Mouse (Mus musculus) brain, embryonic 14.5 days (tissue): ENCODE measurements around the gene Tnxb.

Source experiments
- CTCF ChIP-seq: fragments of 200-500 bp; IDR thresholded peaks from 2 replicates; pipeline ENCODE4 v1.5.1; 2012; ENCODE audit warnings: inconsistent platforms, mild to moderate bottlenecking, moderate library complexity, borderline replicate concordance; ENCODE audit not compliant: insufficient read depth, insufficient read length; ENCODE audit errors: extremely low read depth
- POLR2A ChIP-seq: fragments of 200-500 bp; IDR thresholded peaks from 2 replicates; pipeline ENCODE4 v1.6.1; 2012; ENCODE audit warnings: mild to moderate bottlenecking, inconsistent platforms, borderline replicate concordance; ENCODE audit not compliant: poor library complexity, insufficient read depth, insufficient read length, severe bottlenecking; ENCODE audit errors: extremely low read depth

- TF ChIP-seq CTCF (no peak), POLR2A (no peak)
Observed at GRCm38 (mm10) chr17:34660259-34660820, 10.0 kb upstream of the Tnxb start.
